ENCODE assay signal across 8 mouse cellular contexts in genomic region chr10:118049330-118049729, GRCm38 (mm10).
DNase-seq lines count a peak whose midpoint lies in the region; ATAC-seq and TF ChIP-seq lines count a peak whose summit lies in the region.

No protein-coding gene starts in this region.

- ATAC-seq in forebrain, embryonic 11.5 days (replicated peaks; ENCODE audit: low FRiP score), result no peak
- ATAC-seq in forebrain, embryonic 13.5 days, result no peak

- H3K27me3 ChIP-seq in forebrain, embryonic 11.5 days (ENCODE audit: control insufficient read depth, insufficient read depth, low read length), result no peaks in the 10 kb centered on the region
- H3K27me3 ChIP-seq in forebrain, embryonic 13.5 days, result no peaks in the 10 kb centered on the region

- intact Hi-C loops in gastrocnemius, adult 2 months (cut with DNase I), result loop anchor here (1.0 to 5.0 kb wide), 2 partner anchors 107 to 204 kb away; no protein-coding TSS in a partner anchor

- WGBS in forebrain, embryonic 11.5 days, result 90% methylated on average over 10 of the region's 10 CpGs
- WGBS in forebrain, embryonic 13.5 days, result 87% methylated on average over 10 of the region's 10 CpGs

- no peak overlapping the region for H3K27ac ChIP-seq in forebrain, embryonic 11.5 days (ENCODE audit: low read depth, low read length)
- H3K27ac ChIP-seq in forebrain, embryonic 13.5 days, result no peak overlapping the region
- H3K27ac ChIP-seq in gastrocnemius, adult 2 months, result peak overlapping the region; percentile 85

- DNase-seq in forebrain, embryonic 11.5 days (ENCODE audit: low spot score), result peak; percentile 35
- DNase-seq in right cerebral cortex, adult 18-20 months, result peak; percentile 18
- no peak for DNase-seq in right cerebral cortex, postnatal 14 days
- peak; percentile 89 for DNase-seq in gastrocnemius, adult 2 months
- DNase-seq in kidney, postnatal 14 days, result peak; percentile 85
- peak; percentile 53 for DNase-seq in urinary bladder, postnatal 14 days (ENCODE audit: low spot score)
- DNase-seq in retina, postnatal 1 day, result no peak

- H3K4me1 ChIP-seq in forebrain, embryonic 11.5 days (replicated peaks; ENCODE audit: control insufficient read depth, insufficient read depth, low read length), result no peaks in the 10 kb centered on the region
- H3K4me1 ChIP-seq in forebrain, embryonic 13.5 days, result 0 out of 2 replicates have a peak, but pooled peaks cover 6% of the 10 kb centered on the region

- TF ChIP-seq CTCF in gastrocnemius, adult 2 months (IDR thresholded peaks at IDR 0.05), result no peak

- no peak overlapping the region for H3K4me3 ChIP-seq in forebrain, embryonic 11.5 days (ENCODE audit: low read depth, low read length)
- H3K4me3 ChIP-seq in forebrain, embryonic 13.5 days, result no peak overlapping the region
- H3K4me3 ChIP-seq in gastrocnemius, adult 2 months, result peak overlapping the region; percentile 59

- no peak overlapping the region for H3K4me2 ChIP-seq in forebrain, embryonic 11.5 days (ENCODE audit: low read depth, low read length, severe bottlenecking)
- H3K4me2 ChIP-seq in forebrain, embryonic 13.5 days, result no peak overlapping the region

- no peaks in the 10 kb centered on the region for H3K36me3 ChIP-seq in forebrain, embryonic 11.5 days (ENCODE audit: control insufficient read depth, insufficient read depth, low read length)
- H3K36me3 ChIP-seq in forebrain, embryonic 13.5 days (ENCODE audit: poor library complexity, severe bottlenecking), result no peaks in the 10 kb centered on the region

- no peak overlapping the region for H3K9ac ChIP-seq in forebrain, embryonic 11.5 days (ENCODE audit: low read length)
- H3K9ac ChIP-seq in forebrain, embryonic 13.5 days, result no peak overlapping the region

- no peaks in the 10 kb centered on the region for H3K9me3 ChIP-seq in forebrain, embryonic 11.5 days (ENCODE audit: control insufficient read depth, low read length)
- H3K9me3 ChIP-seq in forebrain, embryonic 13.5 days (replicated peaks), result 0 out of 2 replicates have a peak, but pooled peaks cover 4% of the 10 kb centered on the region

Comparison
In these comparisons a context has a peak if more than half of its experiments do, and no peak if none do; other contexts are left out.
1. DNase-seq: peak in forebrain, embryonic 11.5 days (single experiment), right cerebral cortex, adult 18-20 months (single experiment), gastrocnemius, adult 2 months (single experiment), kidney, postnatal 14 days (single experiment) and urinary bladder, postnatal 14 days (single experiment); none in right cerebral cortex, postnatal 14 days (single experiment) and retina, postnatal 1 day (single experiment).